Mouse (Mus musculus): Measurements from ENCODE around the gene St8sia2.

- TF ChIP-seq POLR2A (IDR thresholded peaks at IDR 0.05; ENCODE audit: low read depth, low read length) (no peak), CTCF (IDR thresholded peaks at IDR 0.05; ENCODE audit: extremely low read depth, insufficient read depth, insufficient read length, insufficient replicate concordance) (no peak)
These were observed 101.6 kb downstream of the St8sia2 start for GRCm38 (mm10) chr7:73911899-73912298.

All from spleen, adult 2 months (tissue).